Mouse (Mus musculus) layer of hippocampus, postnatal 36 days (tissue): ENCODE data around the gene Gpc6. TPM values are rescaled to one million over a fixed set of nuclear protein-coding genes. Genes with fewer than 3 reads are reported as not detected.

Experiments
- DNase-seq, 2 experiments: peaks; one replicate each; pipeline ENCODE4 v3.0.0; 2022
- total RNA-seq, 2 experiments: library from RNA; stranded (reverse); gene quantifications; 2 replicates each; pipeline ENCODE4 v1.2.3; 2021

Gene Gpc6
- total RNA-seq, 2 experiments from 2014 or later = 11.4 to 13.6 TPM

DNA sequence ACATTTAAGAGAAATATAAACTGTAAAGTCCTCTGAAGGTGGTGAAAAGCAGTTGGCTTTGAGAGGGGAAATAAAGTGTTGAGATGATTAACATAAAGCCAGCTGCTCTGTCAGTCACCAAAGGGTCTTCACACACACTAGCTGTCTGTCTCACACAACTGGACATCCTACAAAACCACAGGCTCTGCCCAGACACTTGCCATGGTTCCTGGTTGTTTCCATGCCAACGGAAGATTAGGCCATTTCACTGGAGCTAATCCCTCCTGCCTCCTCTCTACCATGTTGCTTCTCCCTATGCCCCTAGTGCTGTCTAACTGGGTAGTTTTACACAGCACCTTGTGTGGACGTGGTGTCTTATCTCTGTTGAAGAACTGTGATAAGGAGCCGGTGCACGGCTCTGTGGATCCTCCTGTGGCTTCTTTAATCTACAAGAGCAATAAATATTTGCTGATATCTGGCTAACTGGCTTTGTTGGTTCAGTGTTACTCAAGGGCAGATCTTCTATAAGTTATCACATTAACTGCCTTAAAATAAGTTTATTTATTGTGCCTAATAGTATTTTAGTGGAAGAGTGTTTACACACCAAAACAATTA, 562.1 kb downstream of the Gpc6 start:
- no peak for DNase-seq

GRCm38 (mm10) chr14:117490469-117490868, 565.4 kb downstream of the Gpc6 start:
- no peak for DNase-seq

- DNase-seq = no peak
Observed at GRCm38 (mm10) chr14:117495118-117495517, 570.0 kb downstream of the Gpc6 start.

DNA sequence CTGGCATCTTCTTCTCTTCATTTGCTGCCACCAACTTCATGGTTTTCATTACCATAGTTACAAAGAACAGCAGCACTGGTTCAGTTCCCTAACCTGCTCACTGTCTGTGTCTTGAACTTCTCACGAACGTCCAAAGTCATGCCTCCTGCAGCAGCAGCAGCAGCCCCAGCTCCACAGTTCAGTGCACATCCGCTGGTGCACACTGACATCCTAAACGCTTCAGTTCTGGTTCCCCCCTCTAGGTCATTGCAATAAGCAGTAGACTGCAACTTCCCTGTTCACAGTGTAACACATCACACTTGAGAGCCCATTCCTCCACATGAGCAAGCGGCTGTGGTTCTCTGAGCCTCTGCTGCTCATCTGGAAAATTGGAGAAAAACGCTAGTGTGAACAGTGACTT, 573.7 kb downstream of the Gpc6 start:
- no peak for DNase-seq

- DNase-seq = no peak
Observed at GRCm38 (mm10) chr14:117499354-117499753, 574.2 kb downstream of the Gpc6 start.

- DNase-seq = no peak
Observed at GRCm38 (mm10) chr14:117514829-117515228, 589.7 kb downstream of the Gpc6 start.

- DNase-seq = peak; percentile 10 to 20
Observed at GRCm38 (mm10) chr14:117519574-117519973, 594.5 kb downstream of the Gpc6 start.

DNA sequence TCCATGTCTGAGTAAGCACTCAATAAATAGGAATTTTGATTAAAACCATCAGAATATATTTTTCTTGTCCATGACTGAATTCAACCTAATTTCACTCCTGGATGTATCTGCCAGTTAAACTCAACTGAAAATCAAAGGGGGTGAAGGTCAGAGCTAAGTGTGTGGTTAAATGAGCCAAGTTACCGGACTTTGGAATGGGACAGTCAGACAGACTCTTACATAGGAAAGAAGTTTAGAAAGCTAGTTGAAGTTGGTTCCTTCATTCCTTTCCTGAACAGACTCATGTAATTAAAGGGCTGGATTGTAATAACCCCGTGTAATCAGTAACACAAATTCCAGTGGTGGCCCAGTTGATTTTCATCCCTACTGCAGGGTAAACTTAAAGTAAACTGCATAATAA, 595.6 kb downstream of the Gpc6 start:
- DNase-seq = no peak

GRCm38 (mm10) chr14:117525133-117525532, 600.0 kb downstream of the Gpc6 start:
- no peak for DNase-seq

DNA sequence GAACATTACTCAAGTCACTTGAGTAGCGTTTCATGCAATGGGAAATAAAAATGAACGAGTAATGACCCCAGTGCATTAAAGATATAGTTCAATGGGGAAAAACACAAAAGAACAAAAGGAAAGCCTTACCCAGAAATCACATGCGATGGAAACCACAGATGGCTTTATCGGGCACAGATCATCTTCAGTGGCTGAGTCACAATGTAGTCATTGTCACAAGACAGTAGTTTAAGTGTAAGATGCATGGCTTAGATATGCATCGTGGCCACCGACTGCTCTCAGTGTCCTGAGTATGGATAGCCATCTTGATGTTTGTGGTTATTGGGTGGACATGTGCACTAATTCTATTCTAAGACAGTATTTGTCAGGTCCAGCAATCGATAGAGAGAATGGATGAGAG, 601.9 kb downstream of the Gpc6 start:
- no peak for DNase-seq

GRCm38 (mm10) chr14:117529439-117529838, 604.3 kb downstream of the Gpc6 start:
- no peak for DNase-seq

DNA sequence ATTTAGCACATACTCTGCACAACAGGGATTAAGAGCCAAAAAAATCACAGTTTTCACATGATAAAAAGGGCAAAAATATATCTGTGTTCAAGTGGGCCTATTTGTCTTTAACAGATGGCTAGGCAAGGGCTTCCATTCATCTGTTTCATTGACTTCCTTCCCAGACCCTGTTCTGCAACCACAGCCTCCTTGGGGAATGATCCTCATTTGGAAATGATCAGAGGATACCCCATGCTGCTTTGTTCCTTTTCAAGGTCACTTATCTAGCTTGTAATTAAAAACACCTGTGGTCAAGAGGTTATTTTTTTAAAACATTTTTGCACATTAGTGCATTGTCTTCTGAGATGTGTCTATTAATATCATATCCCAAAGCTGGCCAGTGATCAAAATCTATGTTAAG, 627.7 kb downstream of the Gpc6 start:
- DNase-seq = no peak

- no peak for DNase-seq
Observed at GRCm38 (mm10) chr14:117556715-117557320, 631.7 kb downstream of the Gpc6 start.

DNA sequence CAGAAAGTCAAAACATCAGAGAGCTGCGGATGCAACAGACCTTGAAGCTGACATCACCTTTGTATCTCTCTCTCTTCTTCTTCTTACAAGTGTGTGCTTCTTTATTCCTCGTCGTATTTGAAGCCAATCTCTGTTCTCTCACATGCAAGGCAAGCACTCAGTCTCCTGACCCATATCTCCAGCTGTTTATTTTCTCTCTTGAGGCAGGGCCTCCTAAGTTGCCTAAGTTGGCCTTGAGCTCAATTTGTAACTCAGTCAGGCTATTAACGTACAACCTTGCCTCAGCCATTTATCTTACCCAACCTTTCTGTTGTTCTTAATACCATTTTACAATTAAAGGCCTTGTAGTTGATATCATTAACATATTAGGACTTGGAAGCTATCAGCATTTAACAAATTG, 637.0 kb downstream of the Gpc6 start:
- no peak for DNase-seq

DNA sequence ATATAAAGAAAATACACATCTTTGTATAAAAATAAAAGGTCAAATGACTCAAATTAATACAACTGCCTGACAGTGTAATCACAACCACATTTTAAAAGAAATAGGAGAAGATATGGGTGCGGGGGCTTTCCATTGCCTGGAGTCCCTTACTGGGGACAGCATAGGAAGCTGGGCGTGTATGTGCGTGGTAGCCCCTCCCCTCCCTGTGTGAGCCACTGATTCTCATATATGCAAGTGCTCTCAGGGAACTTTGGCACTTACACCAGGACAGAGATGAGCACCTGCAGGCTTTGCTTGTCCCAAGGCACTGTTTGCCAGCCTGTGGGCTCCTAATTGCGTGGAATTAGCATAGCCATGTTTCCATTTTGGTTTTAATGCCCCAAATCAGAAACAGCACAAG, 644.2 kb downstream of the Gpc6 start:
- no peak for DNase-seq

- DNase-seq = peak; percentile 5 to 14
Observed at GRCm38 (mm10) chr14:117572213-117572612, 647.1 kb downstream of the Gpc6 start.

- DNase-seq = no peak
Observed at GRCm38 (mm10) chr14:117574216-117574615, 649.1 kb downstream of the Gpc6 start.

DNA sequence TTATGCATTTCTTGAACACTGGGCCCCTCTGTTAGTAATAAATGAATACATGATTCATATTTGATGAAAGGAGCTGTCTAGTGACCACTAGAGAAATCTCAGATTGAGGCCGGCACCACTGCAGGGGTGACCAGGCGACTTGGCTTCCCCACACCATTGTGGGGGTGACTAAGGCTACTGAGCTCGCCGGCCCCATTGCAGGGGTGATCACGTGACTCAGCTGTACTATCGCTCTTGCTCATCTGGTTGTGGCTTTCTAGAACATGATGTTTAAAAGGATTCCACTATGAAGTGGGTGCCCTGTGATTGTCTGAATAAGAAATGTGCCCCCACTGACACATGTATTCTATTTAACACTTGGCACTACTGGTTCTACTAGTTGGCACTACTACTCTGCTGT, 656.6 kb downstream of the Gpc6 start:
- DNase-seq = no peak

DNA sequence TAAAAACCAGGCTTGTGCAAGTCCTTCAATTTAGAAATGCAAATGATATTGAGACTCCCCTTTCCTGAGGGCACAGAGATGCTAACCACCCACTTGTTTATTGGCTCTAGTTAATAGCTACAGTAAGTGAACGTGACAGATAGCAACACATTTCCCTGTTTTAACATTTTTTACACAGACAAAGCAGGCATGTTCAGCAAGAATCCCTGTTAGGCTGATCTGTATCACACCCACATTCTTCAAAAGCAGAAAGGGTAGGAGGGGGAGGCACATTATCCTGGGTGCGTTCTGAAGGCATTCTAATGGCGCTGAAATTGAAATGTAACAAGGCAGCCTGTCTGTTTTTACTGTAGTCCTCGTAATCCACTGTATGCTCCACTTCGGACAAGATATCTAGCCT, 674.6 kb downstream of the Gpc6 start:
- DNase-seq = no peak

- DNase-seq = no peak
Observed at GRCm38 (mm10) chr14:117603837-117604236, 678.7 kb downstream of the Gpc6 start.

DNA sequence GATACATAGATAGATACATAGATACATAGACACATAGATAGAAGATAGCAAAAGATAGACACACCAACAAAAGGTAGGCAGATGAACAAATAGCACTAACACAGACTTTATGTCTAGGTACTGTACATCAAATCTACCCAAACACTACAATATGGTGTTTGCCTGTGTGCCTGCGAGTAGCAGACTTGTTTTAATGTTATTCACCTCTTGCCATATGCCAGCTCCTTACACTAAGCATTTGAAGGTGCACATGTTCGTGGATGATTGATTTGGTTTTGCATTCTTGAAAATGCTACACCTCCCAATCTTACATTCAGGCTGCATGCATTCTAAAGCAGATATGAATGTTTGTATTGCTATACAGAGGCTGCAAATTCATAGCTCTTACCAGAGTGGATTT, 680.6 kb downstream of the Gpc6 start:
- DNase-seq = no peak

DNA sequence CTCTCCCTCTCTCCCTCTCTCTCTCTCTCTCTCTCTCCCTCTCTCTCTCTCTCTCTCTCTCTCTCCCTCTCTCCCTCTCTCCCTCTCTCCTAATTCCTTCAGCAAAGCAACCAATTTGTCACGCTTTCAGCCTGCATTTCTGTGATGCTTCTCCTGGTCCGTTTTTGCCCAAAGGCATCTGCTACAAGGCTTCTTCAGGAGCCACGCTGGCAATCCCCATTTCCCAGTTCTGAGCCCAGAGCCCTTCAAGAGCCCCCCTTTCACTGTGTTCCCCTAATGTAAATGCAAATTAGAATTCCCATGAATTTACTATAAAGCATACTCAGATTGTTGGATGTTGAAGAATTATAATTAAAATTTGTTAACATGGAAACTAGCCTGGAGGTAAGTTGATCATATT, 686.0 kb downstream of the Gpc6 start:
- no peak for DNase-seq

GRCm38 (mm10) chr14:117625100-117625710, 700.1 kb downstream of the Gpc6 start:
- DNase-seq = no peak

- DNase-seq = no peak
Observed at GRCm38 (mm10) chr14:117634238-117634940, 709.3 kb downstream of the Gpc6 start.
